Mouse (Mus musculus) hindbrain, embryonic 14.5 days (tissue): ENCODE measurements around the gene Popdc2. TPM values are rescaled to one million over a fixed set of nuclear protein-coding genes. Genes with fewer than 3 reads are reported as not detected.

Experiments used
- ATAC-seq: fragments of 200-750 bp; cut with Nextera tagmentation; 2 replicates; pipeline ENCODE4 v1.8.0; 2017; ENCODE audit warnings: moderate number of reproducible peaks, mild to moderate bottlenecking, moderate TSS enrichment, moderate library complexity; ENCODE audit not compliant: low FRiP score
- DNase-seq: peaks from one replicate; pipeline ENCODE4 v3.0.0-alpha.2; 2015; ENCODE audit warnings: low spot score
- H3K27ac ChIP-seq: fragments of 300-500 bp; sonication (generic); 2 replicates; pipeline ENCODE4 v1.5.1; 2014; ENCODE audit warnings: mild to moderate bottlenecking, moderate library complexity
- H3K27me3 ChIP-seq: fragments of 300-500 bp; sonication (generic); 2 replicates; pipeline ENCODE4 v1.6.1; 2014; ENCODE audit warnings: mild to moderate bottlenecking, low read length, mixed read lengths; ENCODE audit not compliant: control insufficient read depth, insufficient read depth
- H3K36me3 ChIP-seq: fragments of 300-500 bp; sonication (generic); replicated peaks from 2 replicates; pipeline ENCODE4 v1.6.1; 2014; ENCODE audit not compliant: control insufficient read depth, insufficient read depth
- H3K4me1 ChIP-seq: fragments of 300-500 bp; sonication (generic); replicated peaks from 2 replicates; pipeline ENCODE4 v1.6.1; 2014; ENCODE audit warnings: antibody characterized with exemption, low read length, mixed read lengths; ENCODE audit not compliant: control insufficient read depth, insufficient read depth
- H3K4me2 ChIP-seq: fragments of 300-500 bp; sonication (generic); replicated peaks from 2 replicates; pipeline ENCODE4 v1.6.1; 2014; ENCODE audit warnings: mild to moderate bottlenecking, moderate library complexity
- H3K4me3 ChIP-seq: fragments of 300-500 bp; sonication (generic); replicated peaks from 2 replicates; pipeline ENCODE4 v1.5.1; 2014; ENCODE audit warnings: mild to moderate bottlenecking, low read length
- H3K9ac ChIP-seq: fragments of 300-500 bp; sonication (generic); 2 replicates; pipeline ENCODE4 v1.6.1; 2014
- H3K9me3 ChIP-seq: fragments of 300-500 bp; sonication (generic); 2 replicates; pipeline ENCODE4 v1.6.1; 2016; ENCODE audit warnings: low read length; ENCODE audit not compliant: control insufficient read depth
- WGBS: fragments of 180-500 bp; shearing (Covaris S2); extraction: QIAGEN DNeasy Blood & Tissue Kit; methylation state at CpG from one replicate; pipeline ENCODE4 v1.1.7; 2014; 5-methylcytosine and 5-hydroxymethylcytosine counted together
- polyA plus RNA-seq: library from polyadenylated mRNA; unstranded; fragments of >200 nt; fragmentation: Nextera tagmentation; extraction: Ambion mirVana; gene quantifications from 2 replicates; pipeline ENCODE4 v1.2.1, GENCODE M21; 2014

Gene Popdc2
- polyA plus RNA-seq, 1 experiment from 2014 or later: 0.24 TPM

- H3K9me3 ChIP-seq: no peaks in the 10 kb centered on the region
- H3K36me3 ChIP-seq: no peaks in the 10 kb centered on the region
- no peak overlapping the region for H3K4me3 ChIP-seq
- H3K4me1 ChIP-seq: peaks cover 11% of the 10 kb centered on the region
- no peak overlapping the region for H3K27ac ChIP-seq
- no peak for ATAC-seq
- no peak overlapping the region for H3K9ac ChIP-seq
- 87% methylated on average over 6 of the region's 6 CpGs for WGBS
- no peak for DNase-seq
- H3K27me3 ChIP-seq: no peaks in the 10 kb centered on the region
- H3K4me2 ChIP-seq: no peak overlapping the region
Measured at GRCm38 (mm10) chr16:38401468-38401867, 39.5 kb downstream of the Popdc2 start.

DNA sequence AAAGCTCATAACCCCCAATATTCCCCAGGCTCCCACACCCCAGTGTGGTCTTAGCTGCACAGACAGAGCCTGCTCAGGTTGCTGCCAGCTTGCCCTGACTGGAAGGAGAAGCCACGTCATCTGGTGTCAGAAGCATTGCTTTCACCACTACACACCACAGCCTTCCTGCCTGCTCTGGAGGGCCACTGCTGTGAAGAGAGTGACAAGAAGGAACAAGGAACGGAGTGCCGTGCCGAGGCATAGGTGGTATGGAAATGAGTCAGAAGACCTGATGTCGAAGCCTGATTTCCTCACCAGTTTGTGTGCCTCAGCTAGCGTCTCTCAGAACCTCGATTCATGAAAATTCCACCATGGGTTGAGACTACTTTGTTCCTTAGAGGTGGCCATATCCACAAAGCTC, 41.6 kb downstream of the Popdc2 start:
- no peak for DNase-seq
- no peaks in the 10 kb centered on the region for H3K27me3 ChIP-seq
- H3K4me3 ChIP-seq: no peak overlapping the region
- 94% methylated on average over 7 of the region's 7 CpGs for WGBS
- H3K9me3 ChIP-seq: no peaks in the 10 kb centered on the region
- H3K36me3 ChIP-seq: no peaks in the 10 kb centered on the region
- H3K9ac ChIP-seq: no peak overlapping the region
- ATAC-seq: no peak
- H3K27ac ChIP-seq: no peak overlapping the region
- H3K4me1 ChIP-seq: peaks cover 11% of the 10 kb centered on the region
- H3K4me2 ChIP-seq: no peak overlapping the region

- WGBS: 68% methylated on average over 5 of the region's 5 CpGs
- no peak overlapping the region for H3K9ac ChIP-seq
Measured at GRCm38 (mm10) chr16:38406293-38406692, 44.3 kb downstream of the Popdc2 start.

GRCm38 (mm10) chr16:38406708-38407107, 44.7 kb downstream of the Popdc2 start:
- WGBS: 83% methylated on average over 6 of the region's 6 CpGs

More at GRCm38 (mm10) chr16:38406293-38406692, 44.3 kb downstream of the Popdc2 start:
- ATAC-seq: no peak
- Histone ChIP-seq H3K27ac (no peak overlapping the region), H3K36me3 (no peaks in the 10 kb centered on the region), H3K4me2 (no peak overlapping the region), H3K9me3 (no peaks in the 10 kb centered on the region), H3K27me3 (no peaks in the 10 kb centered on the region), H3K4me1 (no peaks in the 10 kb centered on the region), H3K4me3 (no peak overlapping the region)
- no peak for DNase-seq

GRCm38 (mm10) chr16:38407584-38407983, 45.6 kb downstream of the Popdc2 start:
- Histone ChIP-seq H3K27me3 (no peaks in the 10 kb centered on the region), H3K4me1 (no peaks in the 10 kb centered on the region), H3K4me2 (no peak overlapping the region), H3K36me3 (no peaks in the 10 kb centered on the region), H3K9ac (no peak overlapping the region), H3K4me3 (no peak overlapping the region), H3K27ac (no peak overlapping the region), H3K9me3 (no peaks in the 10 kb centered on the region)
- DNase-seq (no peak), ATAC-seq (no peak)
- WGBS: 38% methylated on average over 5 of the region's 5 CpGs

More at GRCm38 (mm10) chr16:38406708-38407107, 44.7 kb downstream of the Popdc2 start:
- Histone ChIP-seq H3K4me3 (no peak overlapping the region), H3K9me3 (no peaks in the 10 kb centered on the region), H3K36me3 (no peaks in the 10 kb centered on the region), H3K27ac (no peak overlapping the region), H3K4me1 (no peaks in the 10 kb centered on the region), H3K4me2 (no peak overlapping the region), H3K9ac (no peak overlapping the region), H3K27me3 (no peaks in the 10 kb centered on the region)
- no peak for ATAC-seq
- DNase-seq: no peak

- 85% methylated on average over 8 of the region's 8 CpGs for WGBS
- ATAC-seq: no peak
- Histone ChIP-seq H3K4me3 (no peak overlapping the region), H3K36me3 (no peaks in the 10 kb centered on the region), H3K27me3 (no peaks in the 10 kb centered on the region), H3K27ac (no peak overlapping the region), H3K9me3 (no peaks in the 10 kb centered on the region), H3K9ac (no peak overlapping the region), H3K4me2 (no peak overlapping the region), H3K4me1 (no peaks in the 10 kb centered on the region)
- DNase-seq: no peak
Measured at GRCm38 (mm10) chr16:38408416-38408815, 46.4 kb downstream of the Popdc2 start.

- Histone ChIP-seq H3K9ac (no peak overlapping the region), H3K4me2 (no peak overlapping the region)
Measured at GRCm38 (mm10) chr16:38414953-38415352, 52.9 kb downstream of the Popdc2 start.

GRCm38 (mm10) chr16:38425374-38425773, 63.4 kb downstream of the Popdc2 start:
- WGBS: 86% methylated on average over 2 of the region's 2 CpGs
- H3K27ac ChIP-seq: no peak overlapping the region
- ATAC-seq (no peak), DNase-seq (no peak)
- H3K4me3 ChIP-seq: no peak overlapping the region
- H3K4me1 ChIP-seq: no peaks in the 10 kb centered on the region
- H3K27me3 ChIP-seq: no peaks in the 10 kb centered on the region
- no peaks in the 10 kb centered on the region for H3K36me3 ChIP-seq
- H3K9me3 ChIP-seq: no peaks in the 10 kb centered on the region
- no peak overlapping the region for H3K4me2 ChIP-seq
- no peak overlapping the region for H3K9ac ChIP-seq

More at GRCm38 (mm10) chr16:38414953-38415352, 52.9 kb downstream of the Popdc2 start:
- ATAC-seq (no peak), DNase-seq (no peak)
- H3K4me1 ChIP-seq: no peaks in the 10 kb centered on the region
- H3K4me3 ChIP-seq: no peak overlapping the region
- H3K27me3 ChIP-seq: no peaks in the 10 kb centered on the region
- 91% methylated on average over 7 of the region's 7 CpGs for WGBS
- no peaks in the 10 kb centered on the region for H3K36me3 ChIP-seq
- H3K27ac ChIP-seq: no peak overlapping the region
- H3K9me3 ChIP-seq: no peaks in the 10 kb centered on the region

GRCm38 (mm10) chr16:38425799-38426198, 63.8 kb downstream of the Popdc2 start:
- Histone ChIP-seq H3K9ac (no peak overlapping the region), H3K27ac (no peak overlapping the region), H3K4me1 (no peaks in the 10 kb centered on the region), H3K4me2 (no peak overlapping the region), H3K4me3 (no peak overlapping the region), H3K9me3 (no peaks in the 10 kb centered on the region), H3K36me3 (no peaks in the 10 kb centered on the region), H3K27me3 (no peaks in the 10 kb centered on the region)
- 96% methylated on average over 1 of the region's 1 CpGs for WGBS
- ATAC-seq: no peak
- no peak for DNase-seq
